In the genomic region with DNA sequence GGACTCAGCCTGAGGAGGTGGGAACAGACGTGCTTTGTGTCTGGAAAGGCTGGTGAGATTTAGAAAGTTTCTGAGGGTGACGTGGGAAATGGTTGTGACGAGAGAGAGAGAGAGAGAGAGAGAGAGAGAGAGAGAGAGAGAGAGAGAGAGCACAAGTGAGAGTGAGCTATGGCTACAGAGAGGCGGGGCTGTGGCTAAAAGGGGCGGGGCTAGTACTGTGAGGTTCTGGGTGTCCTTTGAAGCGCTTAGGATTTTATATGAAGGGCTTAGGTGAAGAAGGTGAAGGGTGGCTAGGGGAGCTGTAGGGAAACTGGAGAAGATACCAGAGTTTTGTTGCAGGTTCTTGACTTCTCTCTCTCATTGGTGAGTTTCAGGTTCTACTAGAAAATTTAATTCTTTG, we compare ENCODE assay signal across 22 mouse cellular contexts.
DNase-seq lines count a peak whose midpoint lies in the region; ATAC-seq lines count a peak whose summit lies in the region.
"Had no signal": no experiment of that assay in that cellular context is flagged by ENCODE, and none has a peak within 500 bp of the region (broad histone marks: within the 10 kb centered on the region; RNA-seq: fewer than 3 reads in every experiment).

No protein-coding gene starts in this region.

- H3K9ac ChIP-seq in forebrain, embryonic 11.5 days (ENCODE audit: low read length) = no peak overlapping the region
- no peak overlapping the region for H3K9ac ChIP-seq in forebrain, embryonic 12.5 days
- H3K9ac ChIP-seq in kidney, embryonic 14.5 days (ENCODE audit: low read depth, low read length) = no peak overlapping the region
- H3K9ac ChIP-seq: heart, embryonic 15.5 days; hindbrain, embryonic 13.5 days had no signal

- H3K27ac ChIP-seq in forebrain, embryonic 11.5 days (ENCODE audit: low read depth, low read length) = no peak overlapping the region
- H3K27ac ChIP-seq in forebrain, embryonic 12.5 days = no peak overlapping the region
- H3K27ac ChIP-seq in kidney, embryonic 14.5 days (ENCODE audit: low read depth, low read length) = no peak overlapping the region
- H3K27ac ChIP-seq: embryonic facial prominence, embryonic 10.5 days; heart, adult 2 months; heart, embryonic 15.5 days; hindbrain, embryonic 13.5 days; hindbrain, postnatal 0 days had no signal

- H3K27me3 ChIP-seq in forebrain, embryonic 11.5 days (ENCODE audit: control insufficient read depth, insufficient read depth, low read length) = no peaks in the 10 kb centered on the region
- H3K27me3 ChIP-seq in forebrain, embryonic 12.5 days = 0 out of 2 replicates have a peak, but pooled peaks cover 14% of the 10 kb centered on the region
- H3K27me3 ChIP-seq in kidney, embryonic 14.5 days (ENCODE audit: control insufficient read depth, insufficient read depth, low read length) = no peaks in the 10 kb centered on the region
- H3K27me3 ChIP-seq: heart, embryonic 15.5 days had no signal

- peaks cover 12% of the 10 kb centered on the region for H3K4me1 ChIP-seq in forebrain, embryonic 11.5 days (replicated peaks; ENCODE audit: control insufficient read depth, insufficient read depth, low read length)
- peaks cover 33% of the 10 kb centered on the region for H3K4me1 ChIP-seq in forebrain, embryonic 12.5 days
- peaks cover 30% of the 10 kb centered on the region for H3K4me1 ChIP-seq in kidney, embryonic 14.5 days (ENCODE audit: control insufficient read depth, insufficient read depth, low read length)

- H3K4me3 ChIP-seq in forebrain, embryonic 11.5 days (ENCODE audit: low read depth, low read length) = no peak overlapping the region
- H3K4me3 ChIP-seq in forebrain, embryonic 12.5 days (replicated peaks) = no peak overlapping the region
- H3K4me3 ChIP-seq in kidney, embryonic 14.5 days (ENCODE audit: low read length) = no peak overlapping the region
- H3K4me3 ChIP-seq: embryonic facial prominence, embryonic 10.5 days; forebrain, embryonic 10.5 days; heart, adult 2 months; heart, embryonic 15.5 days; hindbrain, embryonic 13.5 days had no signal

- 59% methylated on average over 6 of the region's 6 CpGs for WGBS in forebrain, embryonic 11.5 days
- 63% methylated on average over 6 of the region's 6 CpGs for WGBS in forebrain, embryonic 12.5 days
- WGBS in kidney, embryonic 14.5 days = 65% methylated on average over 6 of the region's 6 CpGs

- H3K4me2 ChIP-seq in forebrain, embryonic 11.5 days (ENCODE audit: low read depth, low read length, severe bottlenecking) = no peak overlapping the region
- no peak overlapping the region for H3K4me2 ChIP-seq in forebrain, embryonic 12.5 days
- H3K4me2 ChIP-seq in kidney, embryonic 14.5 days (replicated peaks; ENCODE audit: low read depth, low read length) = no peak overlapping the region
- H3K4me2 ChIP-seq: heart, embryonic 11.5 days; heart, embryonic 15.5 days; hindbrain, embryonic 13.5 days had no signal

- peak; percentile 40 for DNase-seq in forebrain, embryonic 11.5 days (ENCODE audit: low spot score)
- peak; percentile 19 for DNase-seq in CD4-positive helper T cell, adult 2 months (ENCODE audit: low read depth, low spot score)
- peak; percentile 29 for DNase-seq in thymus, postnatal 25 days
- no peak for DNase-seq in adrenal gland, postnatal 25 days
- DNase-seq: adrenal gland, postnatal 10 days; cerebellum, adult 11-12 months; cerebellum, adult 9-10 months; cerebellum, postnatal 36 days; gastrocnemius, postnatal 14 days; heart, adult 2 months; heart, postnatal 14 days had no signal

- H3K36me3 ChIP-seq in forebrain, embryonic 11.5 days (ENCODE audit: control insufficient read depth, insufficient read depth, low read length) = no peaks in the 10 kb centered on the region
- no peaks in the 10 kb centered on the region for H3K36me3 ChIP-seq in forebrain, embryonic 12.5 days (replicated peaks)
- H3K36me3 ChIP-seq in kidney, embryonic 14.5 days (ENCODE audit: control insufficient read depth, insufficient read depth, low read length) = no peaks in the 10 kb centered on the region
- H3K36me3 ChIP-seq: embryonic facial prominence, embryonic 10.5 days; forebrain, embryonic 10.5 days; G1E; heart, embryonic 15.5 days; hindbrain, embryonic 13.5 days had no signal

- ATAC-seq in forebrain, embryonic 11.5 days (replicated peaks; ENCODE audit: low FRiP score) = no peak
- ATAC-seq in forebrain, embryonic 12.5 days (ENCODE audit: low FRiP score) = no peak
- 0 out of 2 replicates have a peak, but pooled peaks have one; percentile 22 for ATAC-seq in megakaryocyte progenitor cell, adult 5-6 weeks (replicated peaks; ENCODE audit: poor library complexity)
- ATAC-seq in kidney, embryonic 14.5 days (ENCODE audit: low FRiP score, low TSS enrichment) = no peak
- ATAC-seq in erythroid progenitor cell, adult 5-6 weeks (replicated peaks; ENCODE audit: low FRiP score, poor library complexity, severe bottlenecking) = no peak
- ATAC-seq: hindbrain, postnatal 0 days had no signal

- H3K9me3 ChIP-seq in forebrain, embryonic 11.5 days (ENCODE audit: control insufficient read depth, low read length) = no peaks in the 10 kb centered on the region
- no peaks in the 10 kb centered on the region for H3K9me3 ChIP-seq in forebrain, embryonic 12.5 days
- H3K9me3 ChIP-seq in kidney, embryonic 14.5 days (ENCODE audit: control insufficient read depth, low read length) = no peaks in the 10 kb centered on the region
- H3K9me3 ChIP-seq: embryonic facial prominence, embryonic 10.5 days; forebrain, embryonic 10.5 days; heart, embryonic 15.5 days; hindbrain, embryonic 13.5 days had no signal
